Mouse (Mus musculus): ENCODE results near the gene Rnls. TPM values are rescaled to one million over a fixed set of nuclear protein-coding genes. Genes with fewer than 3 reads are reported as not detected.

Rnls gene
- polyA plus RNA-seq, 1 experiment: 1.6 TPM

DNA sequence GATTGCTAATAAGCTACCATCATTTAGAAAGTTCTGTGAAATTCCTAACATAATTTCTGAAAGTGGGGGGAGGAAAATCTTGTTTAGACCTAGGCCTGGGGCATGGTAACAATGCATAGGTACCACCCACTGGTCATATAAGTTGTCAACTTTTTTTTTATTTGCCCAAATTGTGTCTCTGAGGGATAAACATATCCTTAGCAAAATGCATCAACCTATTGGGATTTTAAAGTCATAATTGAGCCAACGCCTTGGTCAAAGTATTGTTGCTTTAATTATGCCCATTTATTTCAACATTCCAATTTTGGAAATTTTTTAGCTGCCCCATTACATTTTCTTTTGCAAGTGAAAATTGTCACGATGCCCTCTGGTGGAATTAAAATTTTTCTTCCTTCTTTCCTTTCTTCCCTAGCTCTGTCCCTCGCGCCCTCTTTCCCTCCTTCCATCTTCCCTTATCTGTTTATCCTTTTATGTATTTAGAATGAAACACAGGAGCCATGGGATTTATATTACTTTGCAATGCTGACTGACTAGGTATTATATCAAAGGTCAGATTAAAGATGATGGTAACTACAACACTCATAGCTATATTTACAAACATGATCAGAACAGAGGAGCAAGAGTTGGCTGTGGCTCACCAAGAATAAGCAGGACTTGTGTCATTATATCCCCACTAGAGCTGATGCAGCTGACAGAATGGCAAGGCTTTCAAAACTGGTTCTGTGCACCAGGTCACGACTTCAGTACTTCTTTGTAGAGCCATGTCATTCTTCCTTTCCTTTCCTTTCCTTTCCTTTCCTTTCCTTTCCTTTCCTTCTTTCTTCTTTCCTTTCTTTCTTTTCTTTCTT is 166.0 kb downstream of the Rnls start:
- Histone ChIP-seq H3K27ac (ENCODE audit: insufficient read depth, low read length) (no peak overlapping the region), H3K4me1 (ENCODE audit: control insufficient read depth, insufficient read depth, low read length) (peaks cover 2% of the 10 kb centered on the region), H3K4me3 (ENCODE audit: insufficient read depth, low read length) (no peak overlapping the region)
- TF ChIP-seq CTCF (IDR thresholded peaks at IDR 0.05; ENCODE audit: borderline replicate concordance, insufficient read depth, low read length) (no peak), POLR2A (IDR thresholded peaks at IDR 0.05; ENCODE audit: low read depth, low read length) (no peak)

GRCm38 (mm10) chr19:33225002-33225376 is 167.1 kb downstream of the Rnls start:
- Histone ChIP-seq H3K27ac (ENCODE audit: insufficient read depth, low read length) (peak overlapping the region; percentile 66; the same call in 1 of the 2 replicates), H3K4me3 (ENCODE audit: insufficient read depth, low read length) (no peak overlapping the region), H3K4me1 (ENCODE audit: control insufficient read depth, insufficient read depth, low read length) (peaks cover 2% of the 10 kb centered on the region)
- TF ChIP-seq CTCF (IDR thresholded peaks at IDR 0.05; ENCODE audit: borderline replicate concordance, insufficient read depth, low read length) (no peak), POLR2A (IDR thresholded peaks at IDR 0.05; ENCODE audit: low read depth, low read length) (no peak)

- 0 out of 2 replicates have a peak, but pooled peaks have one; percentile 21 for TF ChIP-seq POLR2A (IDR thresholded peaks at IDR 0.05; ENCODE audit: low read depth, low read length)
- TF ChIP-seq CTCF (IDR thresholded peaks at IDR 0.05; ENCODE audit: borderline replicate concordance, insufficient read depth, low read length): no peak
- Histone ChIP-seq H3K4me3 (ENCODE audit: insufficient read depth, low read length) (no peak overlapping the region), H3K27ac (ENCODE audit: insufficient read depth, low read length) (peak overlapping the region; percentile 86)
These were observed 167.7 kb downstream of the Rnls start for GRCm38 (mm10) chr19:33224181-33225001.

DNA sequence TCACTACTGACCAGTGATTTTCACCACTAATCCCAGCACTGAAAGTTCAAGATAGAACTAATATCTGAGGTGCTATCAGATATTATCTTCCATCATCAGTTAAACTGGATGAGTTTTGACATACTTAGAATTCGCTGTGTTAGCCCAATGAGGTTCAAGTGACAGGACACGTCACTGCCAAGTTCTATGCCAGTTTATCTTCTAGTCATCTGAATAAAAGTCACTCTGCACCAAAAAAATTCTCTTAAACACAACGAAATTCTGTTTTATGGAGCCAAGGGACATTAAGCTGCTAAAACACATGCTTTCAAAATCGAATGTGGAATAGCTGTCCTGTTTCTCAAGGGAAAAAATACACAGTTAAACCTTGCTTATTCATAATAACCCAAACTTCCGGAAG is 168.3 kb downstream of the Rnls start:
- TF ChIP-seq POLR2A (IDR thresholded peaks at IDR 0.05; ENCODE audit: low read depth, low read length) (no peak), CTCF (IDR thresholded peaks at IDR 0.05; ENCODE audit: borderline replicate concordance, insufficient read depth, low read length) (no peak)
- Histone ChIP-seq H3K27ac (ENCODE audit: insufficient read depth, low read length) (peak overlapping the region; percentile 86), H3K4me3 (ENCODE audit: insufficient read depth, low read length) (no peak overlapping the region), H3K4me1 (ENCODE audit: control insufficient read depth, insufficient read depth, low read length) (peaks cover 2% of the 10 kb centered on the region)

More at GRCm38 (mm10) chr19:33224181-33225001, 167.7 kb downstream of the Rnls start:
- H3K4me1 ChIP-seq (ENCODE audit: control insufficient read depth, insufficient read depth, low read length): peaks cover 2% of the 10 kb centered on the region

DNA sequence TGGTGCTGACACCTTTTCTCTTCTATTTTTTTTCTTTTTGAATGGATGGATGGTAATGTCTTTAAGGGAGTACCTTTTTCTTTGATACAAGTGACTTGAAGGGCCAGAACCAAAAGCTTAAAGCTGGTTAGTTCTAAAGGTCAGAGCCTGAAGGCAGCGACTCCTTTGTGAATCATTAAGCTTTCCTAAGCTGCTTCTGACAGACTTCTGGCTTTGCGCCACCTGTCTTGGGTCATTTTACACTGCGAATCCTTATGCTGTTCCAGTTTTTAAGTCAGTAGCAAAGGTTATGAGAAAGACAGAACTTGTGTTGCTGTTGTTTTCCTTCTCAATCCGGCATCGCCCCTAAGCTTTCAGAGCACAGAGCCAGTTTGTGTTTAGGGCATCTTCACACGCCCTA is 168.8 kb downstream of the Rnls start:
- H3K27ac ChIP-seq (ENCODE audit: insufficient read depth, low read length): peak overlapping the region; percentile 86
- no peak overlapping the region for H3K4me3 ChIP-seq (ENCODE audit: insufficient read depth, low read length)
- no peak for TF ChIP-seq POLR2A (IDR thresholded peaks at IDR 0.05; ENCODE audit: low read depth, low read length)
- TF ChIP-seq CTCF (IDR thresholded peaks at IDR 0.05; ENCODE audit: borderline replicate concordance, insufficient read depth, low read length): no peak
- H3K4me1 ChIP-seq (ENCODE audit: control insufficient read depth, insufficient read depth, low read length): peaks cover 2% of the 10 kb centered on the region

DNA sequence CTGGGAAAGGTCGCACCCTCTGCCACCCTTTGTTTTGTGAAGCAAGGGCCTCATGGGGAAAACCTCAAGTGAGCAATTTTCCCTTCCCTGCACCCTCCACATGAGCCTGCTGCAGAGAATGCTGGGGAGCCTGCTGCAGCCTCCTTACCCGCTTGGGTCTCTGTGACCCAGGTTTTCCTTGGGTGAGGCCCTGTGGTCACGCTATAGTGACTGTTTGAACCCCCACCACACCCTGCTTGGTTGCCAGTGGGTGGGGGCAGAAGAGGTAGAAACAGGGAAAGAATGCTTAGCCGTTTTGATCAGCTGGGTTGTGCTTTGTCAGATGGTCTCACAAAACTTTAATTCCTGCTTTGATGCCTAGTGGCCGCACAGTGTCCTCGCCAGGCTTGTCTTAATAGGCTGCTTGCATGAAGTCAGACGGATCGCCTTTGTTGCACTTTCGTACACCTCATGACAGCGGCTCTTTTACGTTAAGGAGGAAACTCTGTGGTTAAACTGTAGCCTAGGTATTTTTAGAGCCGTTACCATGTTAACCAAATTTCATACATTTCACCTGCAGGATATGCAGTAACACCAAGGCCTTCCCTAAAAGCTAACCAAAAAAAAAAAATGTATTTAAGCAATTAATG is 169.4 kb downstream of the Rnls start:
- Histone ChIP-seq H3K4me3 (ENCODE audit: insufficient read depth, low read length) (no peak overlapping the region), H3K4me1 (ENCODE audit: control insufficient read depth, insufficient read depth, low read length) (peaks cover 2% of the 10 kb centered on the region), H3K27ac (ENCODE audit: insufficient read depth, low read length) (no peak overlapping the region)
- TF ChIP-seq CTCF (IDR thresholded peaks at IDR 0.05; ENCODE audit: borderline replicate concordance, insufficient read depth, low read length): no peak
- TF ChIP-seq POLR2A (IDR thresholded peaks at IDR 0.05; ENCODE audit: low read depth, low read length): no peak

- Histone ChIP-seq H3K27ac (ENCODE audit: insufficient read depth, low read length) (no peak overlapping the region), H3K4me3 (ENCODE audit: insufficient read depth, low read length) (no peak overlapping the region)
- TF ChIP-seq POLR2A (IDR thresholded peaks at IDR 0.05; ENCODE audit: low read depth, low read length) (no peak), CTCF (IDR thresholded peaks at IDR 0.05; ENCODE audit: borderline replicate concordance, insufficient read depth, low read length) (no peak)
These were observed 174.2 kb downstream of the Rnls start for GRCm38 (mm10) chr19:33217791-33218300.

DNA sequence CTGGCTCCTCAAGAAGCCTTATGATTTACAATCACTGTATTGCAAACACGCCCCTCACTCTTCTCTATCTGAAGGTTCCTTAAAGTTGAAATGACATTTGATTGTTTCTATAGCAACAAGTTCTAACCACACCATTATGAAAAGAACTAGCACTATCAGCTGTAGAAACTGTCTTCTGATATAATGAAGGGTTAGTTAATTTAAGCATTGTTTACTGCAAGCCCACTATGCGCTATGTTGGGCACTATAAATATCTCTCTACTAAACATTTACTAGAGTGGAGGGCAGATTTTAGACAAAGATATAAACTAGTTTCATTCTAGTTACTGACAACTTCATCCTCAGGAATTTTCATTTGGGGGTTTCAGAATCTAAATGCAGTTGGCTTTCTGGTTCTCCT is 182.4 kb downstream of the Rnls start:
- H3K4me1 ChIP-seq (ENCODE audit: control insufficient read depth, insufficient read depth, low read length): no peaks in the 10 kb centered on the region
- TF ChIP-seq CTCF (IDR thresholded peaks at IDR 0.05; ENCODE audit: borderline replicate concordance, insufficient read depth, low read length): no peak
- no peak for TF ChIP-seq POLR2A (IDR thresholded peaks at IDR 0.05; ENCODE audit: low read depth, low read length)
- no peak overlapping the region for H3K4me3 ChIP-seq (ENCODE audit: insufficient read depth, low read length)
- no peak overlapping the region for H3K27ac ChIP-seq (ENCODE audit: insufficient read depth, low read length)

More at GRCm38 (mm10) chr19:33217791-33218300, 174.2 kb downstream of the Rnls start:
- no peaks in the 10 kb centered on the region for H3K4me1 ChIP-seq (ENCODE audit: control insufficient read depth, insufficient read depth, low read length)

GRCm38 (mm10) chr19:33207991-33208390 is 184.1 kb downstream of the Rnls start:
- Histone ChIP-seq H3K27ac (ENCODE audit: insufficient read depth, low read length) (no peak overlapping the region), H3K4me1 (ENCODE audit: control insufficient read depth, insufficient read depth, low read length) (no peaks in the 10 kb centered on the region), H3K4me3 (ENCODE audit: insufficient read depth, low read length) (no peak overlapping the region)
- TF ChIP-seq CTCF (IDR thresholded peaks at IDR 0.05; ENCODE audit: borderline replicate concordance, insufficient read depth, low read length): no peak
- TF ChIP-seq POLR2A (IDR thresholded peaks at IDR 0.05; ENCODE audit: low read depth, low read length): no peak

All from embryonic fibroblast, embryonic 13.5 days (primary cell).